10 mouse cellular contexts compared by ENCODE assay signal in genomic region chr5:30916841-30917240, GRCm38 (mm10). TPM values are rescaled to one million over a fixed set of nuclear protein-coding genes. Genes with fewer than 3 reads are reported as not detected.
DNase-seq lines count a peak whose midpoint lies in the region; ATAC-seq and TF ChIP-seq lines count a peak whose summit lies in the region.
"Had no signal": no experiment of that assay in that cellular context is flagged by ENCODE, and none has a peak within 500 bp of the region (broad histone marks: within the 10 kb centered on the region; RNA-seq: fewer than 3 reads in every experiment).

No protein-coding gene starts in this region.

- H3K36me3 ChIP-seq in kidney, embryonic 16.5 days (ENCODE audit: insufficient read depth, low read length), result peaks cover 34% of the 10 kb centered on the region
- peaks cover 0 to 22% of the 10 kb centered on the region in 2 experiments; a peak in 2 of 4 replicates for H3K36me3 ChIP-seq in MEL (ENCODE audit: control insufficient read depth in 1 of 2, insufficient read depth in 2 of 2, low read length in 2 of 2)
- H3K36me3 ChIP-seq in limb, embryonic 12.5 days, result peaks cover 47% of the 10 kb centered on the region

- no peak for TF ChIP-seq RAD21 in MEL (IDR thresholded peaks at IDR 0.05; ENCODE audit: low read depth, low read length)

- no peaks in the 10 kb centered on the region for H3K9me3 ChIP-seq in kidney, embryonic 16.5 days (ENCODE audit: low read length)
- H3K9me3 ChIP-seq in MEL (replicated peaks; ENCODE audit: insufficient read depth, low read length), result no peaks in the 10 kb centered on the region
- no peaks in the 10 kb centered on the region for H3K9me3 ChIP-seq in limb, embryonic 12.5 days
- H3K9me3 ChIP-seq: stomach, embryonic 15.5 days had no signal

- no peak for ATAC-seq in kidney, embryonic 16.5 days (ENCODE audit: low FRiP score, low TSS enrichment)
- no peak for ATAC-seq in limb, embryonic 12.5 days (ENCODE audit: insufficient number of reproducible peaks, insufficient read depth, low FRiP score, low TSS enrichment, low read depth)
- no peak for ATAC-seq in CD4-positive, CD25-positive, alpha-beta regulatory T cell, adult 4 months

- no peaks in the 10 kb centered on the region for H3K27me3 ChIP-seq in kidney, embryonic 16.5 days (ENCODE audit: insufficient read depth, low read length)
- H3K27me3 ChIP-seq in MEL (ENCODE audit: control insufficient read depth in 1 of 2, insufficient read depth in 2 of 2, low read length in 2 of 2), result no peaks in the 10 kb centered on the region
- no peaks in the 10 kb centered on the region for H3K27me3 ChIP-seq in limb, embryonic 12.5 days
- H3K27me3 ChIP-seq: stomach, embryonic 15.5 days had no signal

- WGBS in kidney, embryonic 16.5 days, result 90% methylated on average over 9 of the region's 9 CpGs
- WGBS in limb, embryonic 12.5 days, result 92% methylated on average over 9 of the region's 9 CpGs

- peak overlapping the region; percentile 86 for H3K27ac ChIP-seq in gastrocnemius, adult 2 months
- H3K27ac ChIP-seq in kidney, embryonic 16.5 days (ENCODE audit: low read length), result peak overlapping the region; percentile 72; the same call in 1 of the 2 replicates
- H3K27ac ChIP-seq in MEL (ENCODE audit: control insufficient read depth, low read depth, low read length), result peak overlapping the region; percentile 95
- no peak overlapping the region for H3K27ac ChIP-seq in limb, embryonic 12.5 days

- TF ChIP-seq EP300 in MEL (IDR thresholded peaks at IDR 0.05; ENCODE audit: low read depth in 1 of 2, low read length in 2 of 2), result no peak

- no peak overlapping the region for H3K9ac ChIP-seq in kidney, embryonic 16.5 days (replicated peaks; ENCODE audit: low read length)
- no peak overlapping the region; the same call in 1 of the 2 replicates for H3K9ac ChIP-seq in MEL (ENCODE audit: control insufficient read depth, low read depth, low read length, poor library complexity, severe bottlenecking)
- no peak overlapping the region for H3K9ac ChIP-seq in limb, embryonic 12.5 days (replicated peaks)
- H3K9ac ChIP-seq: stomach, embryonic 15.5 days had no signal

- no peak overlapping the region for H3K4me3 ChIP-seq in gastrocnemius, adult 2 months
- no peak overlapping the region for H3K4me3 ChIP-seq in kidney, embryonic 16.5 days (ENCODE audit: low read length)
- no peak overlapping the region; a peak in 1 of 4 replicates for H3K4me3 ChIP-seq in MEL (ENCODE audit: control insufficient read depth in 1 of 2, insufficient read depth in 1 of 2, low read depth in 2 of 2, low read length in 2 of 2)
- H3K4me3 ChIP-seq in limb, embryonic 12.5 days (replicated peaks), result 0 out of 2 replicates have a peak overlapping the region, but pooled peaks have one; percentile 1

- no peak for TF ChIP-seq CTCF in gastrocnemius, adult 2 months (IDR thresholded peaks at IDR 0.05)
- TF ChIP-seq CTCF in MEL (IDR thresholded peaks at IDR 0.05 in 2 of 3, conservative IDR thresholded peaks at IDR 0.05 in 1 of 3; ENCODE audit: control insufficient read depth in 1 of 3, insufficient read depth in 1 of 3, low read depth in 2 of 3, low read length in 3 of 3, poor library complexity in 1 of 3, severe bottlenecking in 1 of 3), result no peak

- no peak overlapping the region for H3K4me2 ChIP-seq in kidney, embryonic 16.5 days (replicated peaks; ENCODE audit: low read depth, low read length)
- H3K4me2 ChIP-seq in limb, embryonic 12.5 days, result no peak overlapping the region

- H3K4me1 ChIP-seq in kidney, embryonic 16.5 days (ENCODE audit: insufficient read depth, low read length), result peaks cover 44% of the 10 kb centered on the region
- peaks cover 16 to 39% of the 10 kb centered on the region in 2 experiments for H3K4me1 ChIP-seq in MEL (ENCODE audit: control insufficient read depth in 1 of 2, insufficient read depth in 2 of 2, low read length in 2 of 2)
- peaks cover 75% of the 10 kb centered on the region for H3K4me1 ChIP-seq in limb, embryonic 12.5 days (replicated peaks)

- DNase-seq in gastrocnemius, adult 2 months, result no peak
- DNase-seq in gastrocnemius, postnatal 14 days, result no peak
- DNase-seq in kidney, postnatal 10 days, result no peak
- no peak for DNase-seq in MEL (ENCODE audit: low read depth, low spot score)
- no peak for DNase-seq in adrenal gland, adult 2 months
- DNase-seq: kidney, adult 8-10 months had no signal

- peaks cover under 1% of the 10 kb centered on the region; the same call in 1 of the 2 replicates for H3K79me2 ChIP-seq in MEL (ENCODE audit: control insufficient read depth, insufficient read depth, low read length, poor library complexity)

- intact Hi-C loops in gastrocnemius, adult 2 months (cut with DNase I), result loop anchor here (2.0 kb wide), 1 partner anchor 102 kb away; the partner anchor contains the start of gene Mapre3
- intact Hi-C loops in gastrocnemius, postnatal 14 days (cut with DNase I; ENCODE audit: low total_unique reads), result loop anchor here (5.0 kb wide), 1 partner anchor 40 kb away; no protein-coding TSS in a partner anchor

- TF ChIP-seq POLR2A in MEL (IDR thresholded peaks at IDR 0.05; ENCODE audit: control insufficient read depth in 1 of 2, insufficient read depth in 1 of 2, low read depth in 1 of 2, low read length in 2 of 2, poor library complexity in 1 of 2), result no peak

TF ChIP-seq in MEL, 35 proteins besides CTCF, POLR2A, EP300 and RAD21:
- no peak for TF ChIP-seq USF2 (IDR thresholded peaks at IDR 0.05; ENCODE audit: borderline replicate concordance in 1 of 2, insufficient read depth in 1 of 2, low read depth in 1 of 2, low read length in 2 of 2)

RNA-seq across cellular contexts. Expression of gene Emilin1, which starts 3.6 kb away (rescaled TPM):
- total RNA-seq in gastrocnemius, adult 2 months (2021), result 1 to 10 TPM; 2.7 to 7.7 TPM
- 10 to 100 TPM; 25.7 to 31.3 TPM for total RNA-seq in gastrocnemius, postnatal 14 days (2021)
- polyA plus RNA-seq in kidney, embryonic 16.5 days (2015; fragmentation: Nextera tagmentation; extraction: Ambion mirVana), result 335 and 366 TPM in 2 replicates
- total RNA-seq in MEL (2012; rRNA removed), result 1.3 and 1.5 TPM in 2 replicates
- polyA plus RNA-seq in MEL (2012; ENCODE audit: insufficient read depth in 1 of 2, insufficient read length in 2 of 2, low read depth in 1 of 2, low replicate concordance in 2 of 2, missing spikeins in 1 of 2), result 1 to 10 TPM in 1 of 2 experiments, not detected in 1; 2.0 TPM
- 221 and 225 TPM in 2 replicates for polyA plus RNA-seq in limb, embryonic 12.5 days (2016; fragmentation: Nextera tagmentation; extraction: Ambion mirVana)
- total RNA-seq in adrenal gland, adult 2 months (2021), result 10 to 100 TPM; 40.3 to 62.0 TPM
- polyA plus RNA-seq in adrenal gland, adult 2 months (2012; rRNA removed), result 64.1 and 75.1 TPM in 2 replicates
- under 1 TPM; 0.32 to 0.90 TPM for polyA plus RNA-seq in CD4-positive, CD25-positive, alpha-beta regulatory T cell, adult 4 months (2017; shearing (Covaris generic))

RNA-seq across cellular contexts. Expression of gene Khk, which starts 4.4 kb away (rescaled TPM):
- 10 to 100 TPM; 29.2 to 30.8 TPM for total RNA-seq in gastrocnemius, adult 2 months (2021)
- total RNA-seq in gastrocnemius, postnatal 14 days (2021), result 10 to 100 TPM; 31.4 to 32.7 TPM
- polyA plus RNA-seq in kidney, embryonic 16.5 days (2015; fragmentation: Nextera tagmentation; extraction: Ambion mirVana), result 38.8 and 41.4 TPM in 2 replicates
- total RNA-seq in MEL (2012; rRNA removed), result 268 and 308 TPM in 2 replicates
- 100 to 1,000 TPM in 1 of 2 experiments, not detected in 1; 461 TPM for polyA plus RNA-seq in MEL (2012; ENCODE audit: insufficient read depth in 1 of 2, insufficient read length in 2 of 2, low read depth in 1 of 2, low replicate concordance in 2 of 2, missing spikeins in 1 of 2)
- 11.7 and 14.6 TPM in 2 replicates for polyA plus RNA-seq in limb, embryonic 12.5 days (2016; fragmentation: Nextera tagmentation; extraction: Ambion mirVana)
- total RNA-seq in adrenal gland, adult 2 months (2021), result 10 to 100 TPM; 37.2 to 44.3 TPM
- polyA plus RNA-seq in adrenal gland, adult 2 months (2012; rRNA removed), result 43.9 and 60.3 TPM in 2 replicates
- 10 to 100 TPM; 20.3 to 26.3 TPM for polyA plus RNA-seq in CD4-positive, CD25-positive, alpha-beta regulatory T cell, adult 4 months (2017; shearing (Covaris generic))

RNA-seq across cellular contexts. Expression of gene Ost4, which starts 9.3 kb away (rescaled TPM):
- total RNA-seq in gastrocnemius, adult 2 months (2021), result 100 to 1,000 TPM; 103 to 121 TPM
- total RNA-seq in gastrocnemius, postnatal 14 days (2021), result 100 to 1,000 TPM; 119 to 134 TPM
- 457 and 467 TPM in 2 replicates for polyA plus RNA-seq in kidney, embryonic 16.5 days (2015; fragmentation: Nextera tagmentation; extraction: Ambion mirVana)
- total RNA-seq in MEL (2012; rRNA removed), result 296 and 321 TPM in 2 replicates
- 100 to 1,000 TPM; 220 to 478 TPM for polyA plus RNA-seq in MEL (2012; ENCODE audit: insufficient read depth in 1 of 2, insufficient read length in 2 of 2, low read depth in 1 of 2, low replicate concordance in 2 of 2, missing spikeins in 1 of 2)
- polyA plus RNA-seq in limb, embryonic 12.5 days (2016; fragmentation: Nextera tagmentation; extraction: Ambion mirVana), result 351 and 355 TPM in 2 replicates
- 100 to 1,000 TPM; 256 to 264 TPM for total RNA-seq in adrenal gland, adult 2 months (2021)
- polyA plus RNA-seq in adrenal gland, adult 2 months (2012; rRNA removed), result 120 and 143 TPM in 2 replicates
- 100 to 1,000 TPM; 200 to 285 TPM for polyA plus RNA-seq in CD4-positive, CD25-positive, alpha-beta regulatory T cell, adult 4 months (2017; shearing (Covaris generic))

RNA-seq across cellular contexts. Expression of gene Agbl5, which starts 28.3 kb away (rescaled TPM):
- 1 to 10 TPM; 1.6 to 2.3 TPM for total RNA-seq in gastrocnemius, adult 2 months (2021)
- 1 to 10 TPM; 1.8 to 2.6 TPM for total RNA-seq in gastrocnemius, postnatal 14 days (2021)
- 23.9 and 27.1 TPM in 2 replicates for polyA plus RNA-seq in kidney, embryonic 16.5 days (2015; fragmentation: Nextera tagmentation; extraction: Ambion mirVana)
- total RNA-seq in MEL (2012; rRNA removed), result 10.6 and 12.8 TPM in 2 replicates
- 10 to 100 TPM in 1 of 2 experiments, not detected in 1; 45.0 TPM for polyA plus RNA-seq in MEL (2012; ENCODE audit: insufficient read depth in 1 of 2, insufficient read length in 2 of 2, low read depth in 1 of 2, low replicate concordance in 2 of 2, missing spikeins in 1 of 2)
- polyA plus RNA-seq in limb, embryonic 12.5 days (2016; fragmentation: Nextera tagmentation; extraction: Ambion mirVana), result 35.8 and 42.0 TPM in 2 replicates
- total RNA-seq in adrenal gland, adult 2 months (2021), result 1 to 10 TPM; 7.6 to 9.2 TPM
- 25.3 and 27.5 TPM in 2 replicates for polyA plus RNA-seq in adrenal gland, adult 2 months (2012; rRNA removed)
- polyA plus RNA-seq in CD4-positive, CD25-positive, alpha-beta regulatory T cell, adult 4 months (2017; shearing (Covaris generic)), result 1 to 10 TPM; 4.4 to 5.5 TPM

RNA-seq across cellular contexts. Expression of gene Cgref1, which starts 28.6 kb away (rescaled TPM):
- total RNA-seq in gastrocnemius, adult 2 months (2021), result 1 to 10 TPM; 2.0 to 2.9 TPM
- total RNA-seq in gastrocnemius, postnatal 14 days (2021), result 1 to 10 TPM; 4.5 to 7.7 TPM
- 17.9 and 20.3 TPM in 2 replicates for polyA plus RNA-seq in kidney, embryonic 16.5 days (2015; fragmentation: Nextera tagmentation; extraction: Ambion mirVana)
- total RNA-seq in MEL (2012; rRNA removed), result not detected in 2 replicates
- polyA plus RNA-seq in MEL (2012; ENCODE audit: insufficient read depth in 1 of 2, insufficient read length in 2 of 2, low read depth in 1 of 2, low replicate concordance in 2 of 2, missing spikeins in 1 of 2), result 1 to 10 TPM in 1 of 2 experiments, not detected in 1; 1.4 TPM
- 4.1 and 4.4 TPM in 2 replicates for polyA plus RNA-seq in limb, embryonic 12.5 days (2016; fragmentation: Nextera tagmentation; extraction: Ambion mirVana)
- 1 to 10 TPM in 1 of 2 experiments, under 1 TPM in 1; 0.58 to 2.5 TPM for total RNA-seq in adrenal gland, adult 2 months (2021)
- polyA plus RNA-seq in adrenal gland, adult 2 months (2012; rRNA removed), result 1.5 and 2.0 TPM in 2 replicates
- polyA plus RNA-seq in CD4-positive, CD25-positive, alpha-beta regulatory T cell, adult 4 months (2017; shearing (Covaris generic)), result 1 to 10 TPM in 1 of 2 experiments, not detected in 1; 1.7 TPM

Comparison
In these comparisons a context has a peak if more than half of its experiments do, and no peak if none do; other contexts are left out.
1. RNA of gene Emilin1, which starts 3.6 kb away (polyA plus RNA-seq): 335 to 366 TPM in kidney, embryonic 16.5 days, 221 to 225 TPM in limb, embryonic 12.5 days and 64.1 to 75.1 TPM in adrenal gland, adult 2 months; 2.0 TPM in MEL and 0.32 to 0.90 TPM in CD4-positive, CD25-positive, alpha-beta regulatory T cell, adult 4 months; every median in the first group is over 10 times any median in the second.